Mouse (Mus musculus) lung, postnatal 14 days (tissue): ENCODE data around the gene Duox1.
"Not testable (repeated sequence)": the region's sequence is repeated elsewhere in the genome, so short reads cannot be mapped to it uniquely, and the experiment has no call there.

Experiments used
- DNase-seq: peaks from one replicate; pipeline ENCODE4 v3.0.0; 2021

Duox1 gene

GRCm38 (mm10) chr2:122312722-122313417 lies 2.6 kb upstream of the Duox1 start:
- DNase-seq, result peak; percentile 74

GRCm38 (mm10) chr2:122313536-122313935 lies 1.9 kb upstream of the Duox1 start, which contains the start of gene Duoxa1:
Gene Duoxa1, minus strand, starts transcription at chr2:122313730.
- DNase-seq, result no peak

GRCm38 (mm10) chr2:122317384-122317783 lies 1.9 kb downstream of the Duox1 start:
- DNase-seq, result no peak

- no peak for DNase-seq
These were observed 8.5 kb downstream of the Duox1 start for GRCm38 (mm10) chr2:122323960-122324359.

- DNase-seq, result no peak
These were observed 9.1 kb downstream of the Duox1 start for GRCm38 (mm10) chr2:122324586-122324985.

- DNase-seq, result no peak
These were observed 9.9 kb downstream of the Duox1 start for GRCm38 (mm10) chr2:122325361-122325760.

- DNase-seq, result no peak
These were observed 12.5 kb downstream of the Duox1 start for GRCm38 (mm10) chr2:122327986-122328385.

GRCm38 (mm10) chr2:122330317-122330716 lies 14.8 kb downstream of the Duox1 start:
- not testable (repeated sequence) for DNase-seq

- no peak for DNase-seq
These were observed 16.8 kb downstream of the Duox1 start for GRCm38 (mm10) chr2:122332222-122332621.

GRCm38 (mm10) chr2:122334170-122334569 lies 18.7 kb downstream of the Duox1 start:
- DNase-seq, result peak; percentile 20

- DNase-seq, result no peak
These were observed 21.8 kb downstream of the Duox1 start for GRCm38 (mm10) chr2:122337291-122337690.

- no peak for DNase-seq
These were observed 29.8 kb downstream of the Duox1 start for GRCm38 (mm10) chr2:122345106-122345893.

- DNase-seq, result not testable (repeated sequence)
These were observed 30.7 kb downstream of the Duox1 start for GRCm38 (mm10) chr2:122346164-122346563.

GRCm38 (mm10) chr2:122347257-122347656 lies 31.8 kb downstream of the Duox1 start:
- no peak for DNase-seq

GRCm38 (mm10) chr2:122348531-122349131 lies 33.2 kb downstream of the Duox1 start:
- DNase-seq, result peak; percentile 90

GRCm38 (mm10) chr2:122349136-122349785 lies 33.8 kb downstream of the Duox1 start:
- DNase-seq, result no peak

GRCm38 (mm10) chr2:122351156-122351930 lies 35.9 kb downstream of the Duox1 start:
- DNase-seq, result no peak

GRCm38 (mm10) chr2:122351931-122352329 lies 36.5 kb downstream of the Duox1 start:
- no peak for DNase-seq

- DNase-seq, result no peak
These were observed 37.5 kb downstream of the Duox1 start for GRCm38 (mm10) chr2:122352992-122353391.

- DNase-seq, result no peak
These were observed 38.3 kb downstream of the Duox1 start for GRCm38 (mm10) chr2:122353765-122354164.

- no peak for DNase-seq
These were observed 38.9 kb downstream of the Duox1 start for GRCm38 (mm10) chr2:122354191-122354929.

- no peak for DNase-seq
These were observed 39.9 kb downstream of the Duox1 start for GRCm38 (mm10) chr2:122355389-122355788.
